Mouse (Mus musculus): ENCODE results near the gene H3f3a. TPM values are rescaled to one million over a fixed set of nuclear protein-coding genes. Genes with fewer than 3 reads are reported as not detected.

H3f3a gene
- polyA plus RNA-seq, 1 experiment: 348 TPM

GRCm38 (mm10) chr1:180757956-180758520 lies 55.7 kb downstream of the H3f3a start:
- no peak overlapping the region for H3K4me3 ChIP-seq (ENCODE audit: insufficient read depth, low read depth, low read length)
- DNase-seq: peak; percentile 79
- H3K27ac ChIP-seq (ENCODE audit: insufficient read depth, low read depth, low read length): peak overlapping the region; percentile 42; the same call in 1 of the 2 replicates
- TF ChIP-seq POLR2A (IDR thresholded peaks at IDR 0.05; ENCODE audit: low read depth, low read length): no peak
- TF ChIP-seq CTCF (conservative IDR thresholded peaks at IDR 0.05; ENCODE audit: insufficient read depth, insufficient read length, low read depth, low read length): no peak
- 50% methylated on average over 7 of the region's 7 CpGs for WGBS
- no peaks in the 10 kb centered on the region for H3K36me3 ChIP-seq (ENCODE audit: control insufficient read depth, insufficient read depth, low read length)
- no peaks in the 10 kb centered on the region for H3K27me3 ChIP-seq (replicated peaks; ENCODE audit: control insufficient read depth, insufficient read depth, low read length)
- H3K4me1 ChIP-seq (ENCODE audit: control insufficient read depth, insufficient read depth, low read length): peaks cover 8% of the 10 kb centered on the region; the same call in 1 of the 2 replicates

GRCm38 (mm10) chr1:180757252-180757955 lies 56.3 kb downstream of the H3f3a start:
- Histone ChIP-seq H3K27me3 (replicated peaks; ENCODE audit: control insufficient read depth, insufficient read depth, low read length) (no peaks in the 10 kb centered on the region), H3K4me3 (ENCODE audit: insufficient read depth, low read depth, low read length) (no peak overlapping the region), H3K27ac (ENCODE audit: insufficient read depth, low read depth, low read length) (no peak overlapping the region), H3K36me3 (ENCODE audit: control insufficient read depth, insufficient read depth, low read length) (peaks cover 2% of the 10 kb centered on the region; the same call in 1 of the 2 replicates), H3K4me1 (ENCODE audit: control insufficient read depth, insufficient read depth, low read length) (peaks cover 8% of the 10 kb centered on the region; the same call in 1 of the 2 replicates)
- DNase-seq: no peak
- 47% methylated on average over 3 of the region's 3 CpGs for WGBS
- no peak for TF ChIP-seq POLR2A (IDR thresholded peaks at IDR 0.05; ENCODE audit: low read depth, low read length)
- TF ChIP-seq CTCF (conservative IDR thresholded peaks at IDR 0.05; ENCODE audit: insufficient read depth, insufficient read length, low read depth, low read length): 0 out of 2 replicates have a peak, but pooled peaks have one; percentile 28

GRCm38 (mm10) chr1:180756711-180757110 lies 57.0 kb downstream of the H3f3a start:
- no peak for TF ChIP-seq CTCF (conservative IDR thresholded peaks at IDR 0.05; ENCODE audit: insufficient read depth, insufficient read length, low read depth, low read length)
- TF ChIP-seq POLR2A (IDR thresholded peaks at IDR 0.05; ENCODE audit: low read depth, low read length): no peak
- 84% methylated on average over 2 of the region's 2 CpGs for WGBS
- Histone ChIP-seq H3K27me3 (replicated peaks; ENCODE audit: control insufficient read depth, insufficient read depth, low read length) (no peaks in the 10 kb centered on the region), H3K27ac (ENCODE audit: insufficient read depth, low read depth, low read length) (no peak overlapping the region), H3K36me3 (ENCODE audit: control insufficient read depth, insufficient read depth, low read length) (peaks cover 2% of the 10 kb centered on the region; the same call in 1 of the 2 replicates), H3K4me3 (ENCODE audit: insufficient read depth, low read depth, low read length) (no peak overlapping the region), H3K4me1 (ENCODE audit: control insufficient read depth, insufficient read depth, low read length) (peaks cover 8% of the 10 kb centered on the region; the same call in 1 of the 2 replicates)
- DNase-seq: no peak

DNA sequence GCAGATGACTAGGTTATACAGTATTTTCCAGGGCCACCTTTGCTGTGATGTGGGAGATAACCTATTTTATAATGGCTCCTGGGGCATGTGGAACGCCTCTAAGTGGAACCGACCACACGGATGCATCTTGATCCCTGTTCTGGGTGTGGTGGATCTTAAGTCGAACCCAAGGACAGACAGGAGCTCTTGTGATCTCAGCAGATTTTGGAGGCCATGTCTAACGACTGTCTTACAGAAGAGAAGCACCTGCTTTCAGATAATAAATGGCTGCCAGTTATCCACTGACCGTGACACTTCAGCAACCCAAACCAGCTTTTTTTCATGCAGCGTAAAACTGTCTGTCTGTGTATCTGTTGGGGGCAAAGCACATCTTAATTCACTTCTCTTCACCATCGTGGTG lies 59.4 kb downstream of the H3f3a start:
- Histone ChIP-seq H3K27ac (ENCODE audit: insufficient read depth, low read depth, low read length) (no peak overlapping the region), H3K27me3 (replicated peaks; ENCODE audit: control insufficient read depth, insufficient read depth, low read length) (no peaks in the 10 kb centered on the region), H3K4me1 (ENCODE audit: control insufficient read depth, insufficient read depth, low read length) (peaks cover 8% of the 10 kb centered on the region; the same call in 1 of the 2 replicates), H3K4me3 (ENCODE audit: insufficient read depth, low read depth, low read length) (no peak overlapping the region), H3K36me3 (ENCODE audit: control insufficient read depth, insufficient read depth, low read length) (peaks cover 2% of the 10 kb centered on the region; the same call in 1 of the 2 replicates)
- no peak for DNase-seq
- 62% methylated on average over 8 of the region's 8 CpGs for WGBS
- TF ChIP-seq CTCF (conservative IDR thresholded peaks at IDR 0.05; ENCODE audit: insufficient read depth, insufficient read length, low read depth, low read length) (no peak), POLR2A (IDR thresholded peaks at IDR 0.05; ENCODE audit: low read depth, low read length) (no peak)

- Histone ChIP-seq H3K36me3 (ENCODE audit: control insufficient read depth, insufficient read depth, low read length) (peaks cover 3% of the 10 kb centered on the region), H3K27ac (ENCODE audit: insufficient read depth, low read depth, low read length) (no peak overlapping the region), H3K27me3 (replicated peaks; ENCODE audit: control insufficient read depth, insufficient read depth, low read length) (no peaks in the 10 kb centered on the region), H3K4me1 (ENCODE audit: control insufficient read depth, insufficient read depth, low read length) (no peaks in the 10 kb centered on the region), H3K4me3 (ENCODE audit: insufficient read depth, low read depth, low read length) (no peak overlapping the region)
- TF ChIP-seq CTCF (conservative IDR thresholded peaks at IDR 0.05; ENCODE audit: insufficient read depth, insufficient read length, low read depth, low read length): no peak
- no peak for TF ChIP-seq POLR2A (IDR thresholded peaks at IDR 0.05; ENCODE audit: low read depth, low read length)
- no peak for DNase-seq
- WGBS: 95% methylated on average over 11 of the region's 11 CpGs
These were observed 61.6 kb downstream of the H3f3a start for GRCm38 (mm10) chr1:180752115-180752514.

Other genes with a start within 250 kb of the H3f3a start
- 20.2 and 24.6 TPM in 2 replicates for gene Parp1, start 245.0 kb downstream of the H3f3a start, polyA plus RNA-seq (2012; rRNA removed)
- gene Lin9, start 172.8 kb downstream of the H3f3a start, polyA plus RNA-seq (2012; rRNA removed): 4.0 and 4.2 TPM in 2 replicates
- gene Mixl1, start 116.9 kb downstream of the H3f3a start, polyA plus RNA-seq (2012; rRNA removed): not detected in 2 replicates
- 9.6 and 12.1 TPM in 2 replicates for gene Acbd3, start 87.9 kb downstream of the H3f3a start, polyA plus RNA-seq (2012; rRNA removed)
- 6.2 and 8.4 TPM in 2 replicates for gene Sde2, start 37.2 kb upstream of the H3f3a start, polyA plus RNA-seq (2012; rRNA removed)
- not detected in 2 replicates for gene Lefty2, start 79.2 kb upstream of the H3f3a start, polyA plus RNA-seq (2012; rRNA removed)
- gene Pycr2, start 90.3 kb upstream of the H3f3a start, polyA plus RNA-seq (2012; rRNA removed): 20.9 and 24.1 TPM in 2 replicates
- 2.9 and 3.8 TPM in 2 replicates for gene Lefty1, start 121.1 kb upstream of the H3f3a start, polyA plus RNA-seq (2012; rRNA removed)
- gene Tmem63a, start 128.4 kb upstream of the H3f3a start, polyA plus RNA-seq (2012; rRNA removed): 26.7 and 28.7 TPM in 2 replicates
- gene Ephx1, start 207.0 kb upstream of the H3f3a start, polyA plus RNA-seq (2012; rRNA removed): 69.9 and 73.3 TPM in 2 replicates
- gene 9130409I23Rik, start 237.3 kb upstream of the H3f3a start, polyA plus RNA-seq (2012; rRNA removed): not detected in 2 replicates

All from kidney, adult 2 months (tissue).